Mouse (Mus musculus) midbrain, postnatal 0 days (tissue): ENCODE measurements around the gene Srgap3. TPM values are rescaled to one million over a fixed set of nuclear protein-coding genes. Genes with fewer than 3 reads are reported as not detected.
A peak's percentile ranks its signal among the peaks of the same experiment; 100 is the strongest.

Experiments
- ATAC-seq: fragments of 200-750 bp; cut with Nextera tagmentation; 2 replicates; pipeline ENCODE4 v1.8.0; 2017; ENCODE audit warnings: moderate number of reproducible peaks, mild to moderate bottlenecking, moderate TSS enrichment, moderate library complexity; ENCODE audit not compliant: low FRiP score
- DNase-seq: peaks from one replicate; pipeline ENCODE4 v3.0.0-alpha.2; 2015; ENCODE audit warnings: low spot score
- H3K27ac ChIP-seq: fragments of 300-500 bp; sonication (generic); 2 replicates; pipeline ENCODE4 v1.5.1; 2014; ENCODE audit warnings: low read depth, mild to moderate bottlenecking, low read length, mixed read lengths
- H3K27me3 ChIP-seq: fragments of 300-500 bp; sonication (generic); 2 replicates; pipeline ENCODE4 v1.6.1; 2014; ENCODE audit warnings: low read length, control low read depth, mixed read lengths; ENCODE audit not compliant: insufficient read depth
- H3K36me3 ChIP-seq: fragments of 300-500 bp; sonication (generic); 2 replicates; pipeline ENCODE4 v1.6.1; 2014; ENCODE audit warnings: low read length, control low read depth, mixed read lengths; ENCODE audit not compliant: insufficient read depth
- H3K4me1 ChIP-seq: fragments of 300-500 bp; sonication (generic); 2 replicates; pipeline ENCODE4 v1.6.1; 2014; ENCODE audit warnings: mild to moderate bottlenecking, control low read depth, antibody characterized with exemption, low read length, mixed read lengths; ENCODE audit not compliant: insufficient read depth
- H3K4me2 ChIP-seq: fragments of 300-500 bp; sonication (generic); 2 replicates; pipeline ENCODE4 v1.6.1; 2014; ENCODE audit warnings: low read depth, mild to moderate bottlenecking, low read length, mixed read lengths; ENCODE audit not compliant: poor library complexity, severe bottlenecking
- H3K4me3 ChIP-seq: fragments of 300-500 bp; sonication (generic); 2 replicates; pipeline ENCODE4 v1.5.1; 2014; ENCODE audit warnings: low read depth, mild to moderate bottlenecking, low read length, moderate library complexity
- H3K9ac ChIP-seq: fragments of 300-500 bp; sonication (generic); replicated peaks from 2 replicates; pipeline ENCODE4 v1.6.1; 2014; ENCODE audit warnings: mild to moderate bottlenecking, low read length, moderate library complexity, mixed read lengths; ENCODE audit not compliant: poor library complexity, severe bottlenecking
- H3K9me3 ChIP-seq: fragments of 300-500 bp; sonication (generic); 2 replicates; pipeline ENCODE4 v1.6.1; 2016; ENCODE audit warnings: low read length, control low read depth
- CTCF ChIP-seq: IDR thresholded peaks from 2 replicates; pipeline ENCODE4 v1.5.1; 2016; ENCODE audit warnings: antibody characterized with exemption, mild to moderate bottlenecking
- WGBS: fragments of 180-500 bp; shearing (Covaris S2); extraction: QIAGEN DNeasy Blood & Tissue Kit; methylation state at CpG from one replicate; pipeline ENCODE4 v1.1.7; 2014; 5-methylcytosine and 5-hydroxymethylcytosine counted together
- polyA plus RNA-seq: library from polyadenylated mRNA; unstranded; fragments of >200 nt; fragmentation: Nextera tagmentation; extraction: Ambion mirVana; gene quantifications from 2 replicates; pipeline ENCODE4 v1.2.1, GENCODE M21; 2015
- total RNA-seq: library from RNA; depleted of rRNA; stranded (reverse); fragments of >200 nt; gene quantifications from 2 replicates; pipeline ENCODE4 v1.2.3, GENCODE M21; 2014; rRNA removed

Srgap3 gene
- total RNA-seq, result 58.6 and 77.6 TPM in 2 replicates
- 20.9 and 29.8 TPM in 2 replicates for polyA plus RNA-seq

- peak; percentile 94 for DNase-seq
- no peaks in the 10 kb centered on the region for H3K9me3 ChIP-seq
Observed at GRCm38 (mm10) chr6:112946895-112947436, at the start of gene Srgap3. Gene Srgap3, minus strand, starts transcription at chr6:112947266.

DNA sequence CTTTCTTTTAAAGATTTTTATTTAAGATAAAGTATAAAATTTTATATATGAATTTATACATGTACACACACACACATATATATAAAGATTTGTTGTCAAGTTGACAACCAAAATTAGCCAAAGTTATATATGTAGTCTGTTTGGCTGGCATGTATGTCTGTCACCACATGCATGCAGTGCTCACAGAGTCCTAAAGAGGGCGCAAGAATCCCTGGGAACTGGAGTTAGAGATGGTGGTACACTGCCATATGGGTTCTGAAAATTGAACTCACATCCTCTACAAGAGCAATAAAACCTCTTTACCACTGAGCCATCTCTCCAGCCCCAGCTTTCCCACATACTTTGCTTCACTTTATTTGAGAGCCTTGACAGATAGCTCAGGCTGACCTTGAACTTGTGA, 48.6 kb upstream of the Srgap3 start:
- no peak for DNase-seq
- no peak for TF ChIP-seq CTCF
- no peak for ATAC-seq
- Histone ChIP-seq H3K4me1 (0 out of 2 replicates have a peak, but pooled peaks cover 3% of the 10 kb centered on the region), H3K27ac (no peak overlapping the region), H3K36me3 (no peaks in the 10 kb centered on the region), H3K4me2 (no peak overlapping the region), H3K27me3 (no peaks in the 10 kb centered on the region), H3K9ac (no peak overlapping the region), H3K4me3 (no peak overlapping the region), H3K9me3 (no peaks in the 10 kb centered on the region)
- WGBS, result 53% methylated on average over 1 of the region's 1 CpGs

More at GRCm38 (mm10) chr6:112946895-112947436, at the start of gene Srgap3:
- peak within 1 kb of the TSS; percentile 80 for H3K9ac ChIP-seq
- peak within 1 kb of the TSS; percentile 96 for H3K27ac ChIP-seq
- H3K4me3 ChIP-seq, result peak within 1 kb of the TSS; percentile 85
- H3K36me3 ChIP-seq, result no peaks in the 10 kb centered on the region
- TF ChIP-seq CTCF, result peak; percentile 47
- no peaks in the 10 kb centered on the region for H3K27me3 ChIP-seq
- peak; percentile 94 for ATAC-seq
- 1% methylated on average over 31 of the region's 31 CpGs for WGBS
- peaks cover 15% of the 10 kb centered on the region for H3K4me1 ChIP-seq
- H3K4me2 ChIP-seq, result peak within 1 kb of the TSS; percentile 74

- 22% methylated on average over 1 of the region's 1 CpGs for WGBS
- H3K27me3 ChIP-seq, result no peaks in the 10 kb centered on the region
- peaks cover 3% of the 10 kb centered on the region; the same call in 1 of the 2 replicates for H3K4me1 ChIP-seq
- no peak overlapping the region for H3K9ac ChIP-seq
- DNase-seq (peak; percentile 64), ATAC-seq (0 out of 2 replicates have a peak, but pooled peaks have one; percentile 63)
- TF ChIP-seq CTCF, result no peak
- no peaks in the 10 kb centered on the region for H3K9me3 ChIP-seq
- H3K27ac ChIP-seq, result no peak overlapping the region
- H3K4me3 ChIP-seq, result no peak overlapping the region
- H3K4me2 ChIP-seq, result no peak overlapping the region
- no peaks in the 10 kb centered on the region for H3K36me3 ChIP-seq
Observed at GRCm38 (mm10) chr6:112990119-112990518, 43.1 kb upstream of the Srgap3 start.

DNA sequence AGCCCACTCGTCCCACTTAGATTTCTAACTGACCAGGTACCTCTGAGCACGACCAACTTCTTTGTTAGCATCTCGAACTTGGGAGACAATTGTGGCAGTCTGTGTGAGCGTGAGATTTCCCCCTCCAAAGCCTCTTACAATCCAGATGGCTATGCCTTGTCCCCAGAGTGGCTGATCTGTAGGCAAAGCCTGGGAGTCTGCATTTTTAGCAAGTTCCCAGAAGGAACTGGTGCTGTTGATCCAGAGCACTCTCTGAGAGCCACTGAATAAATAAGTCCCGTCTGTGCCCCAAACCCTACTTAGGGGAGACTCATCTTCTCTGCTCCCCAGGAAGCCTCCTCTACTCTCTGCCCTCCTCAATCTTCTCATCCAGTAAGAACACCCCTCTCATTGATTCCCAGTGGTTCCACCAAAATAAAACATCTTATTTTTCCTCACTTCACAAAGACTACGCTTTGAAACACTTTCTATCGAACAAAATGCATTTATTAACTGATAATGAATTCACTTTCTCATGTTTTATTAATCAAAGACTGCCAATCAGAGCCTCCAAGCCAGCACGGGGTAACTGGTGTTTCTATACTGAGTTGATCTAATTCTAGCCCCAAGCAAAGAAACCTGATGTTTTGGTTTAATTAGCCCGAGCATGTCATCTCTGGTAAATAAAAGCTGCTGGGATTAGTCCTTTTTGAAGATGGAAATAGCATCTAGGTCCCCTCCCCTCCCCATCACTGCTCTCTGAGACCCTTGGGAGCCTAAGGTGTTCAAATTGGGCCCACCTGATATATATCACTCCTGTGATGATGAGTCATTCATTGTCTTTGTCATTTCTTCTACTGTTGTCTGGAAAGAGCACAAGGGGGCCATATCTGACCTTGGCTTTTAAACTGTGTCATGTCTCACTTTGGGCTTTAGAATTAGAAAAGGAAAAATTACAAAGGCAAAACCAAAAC, 38.6 kb upstream of the Srgap3 start:
- WGBS, result 17% methylated on average over 9 of the region's 9 CpGs
- no peaks in the 10 kb centered on the region for H3K9me3 ChIP-seq
- no peaks in the 10 kb centered on the region for H3K36me3 ChIP-seq
- H3K4me3 ChIP-seq, result no peak overlapping the region
- no peaks in the 10 kb centered on the region for H3K27me3 ChIP-seq
- DNase-seq (no peak), ATAC-seq (0 out of 2 replicates have a peak, but pooled peaks have one; percentile 44)
- no peak overlapping the region for H3K27ac ChIP-seq
- H3K4me1 ChIP-seq, result peaks cover 6% of the 10 kb centered on the region; the same call in 1 of the 2 replicates
- H3K9ac ChIP-seq, result no peak overlapping the region
- no peak for TF ChIP-seq CTCF
- H3K4me2 ChIP-seq, result no peak overlapping the region

DNA sequence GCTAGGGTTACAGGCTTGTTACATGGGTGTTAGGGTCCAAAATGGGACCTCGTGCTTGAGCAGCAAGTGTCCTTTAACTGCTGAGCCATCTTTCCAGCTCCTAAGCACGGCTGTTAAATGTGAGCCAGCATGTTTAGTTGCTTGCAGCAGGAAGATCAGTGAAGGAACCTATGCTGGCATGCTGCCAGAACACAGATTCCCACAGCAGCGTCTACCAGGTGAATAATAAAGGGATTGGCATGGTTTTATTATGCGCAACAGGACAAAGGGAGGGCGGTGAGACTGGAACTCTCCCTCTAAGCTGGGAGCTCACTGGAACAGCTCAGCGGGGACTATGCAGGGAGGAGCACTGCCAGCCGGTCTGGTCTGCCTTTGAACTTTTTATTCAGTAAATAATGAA, 35.2 kb upstream of the Srgap3 start:
- H3K4me2 ChIP-seq, result no peak overlapping the region
- H3K27ac ChIP-seq, result no peak overlapping the region
- WGBS, result 5% methylated on average over 7 of the region's 7 CpGs
- H3K36me3 ChIP-seq, result no peaks in the 10 kb centered on the region
- no peak for TF ChIP-seq CTCF
- no peak overlapping the region for H3K9ac ChIP-seq
- no peaks in the 10 kb centered on the region for H3K9me3 ChIP-seq
- H3K4me1 ChIP-seq, result peaks cover 6% of the 10 kb centered on the region; the same call in 1 of the 2 replicates
- peak; percentile 67 for DNase-seq
- ATAC-seq, result peak; percentile 34; the same call in 1 of the 2 replicates
- no peaks in the 10 kb centered on the region for H3K27me3 ChIP-seq
- no peak overlapping the region for H3K4me3 ChIP-seq

DNA sequence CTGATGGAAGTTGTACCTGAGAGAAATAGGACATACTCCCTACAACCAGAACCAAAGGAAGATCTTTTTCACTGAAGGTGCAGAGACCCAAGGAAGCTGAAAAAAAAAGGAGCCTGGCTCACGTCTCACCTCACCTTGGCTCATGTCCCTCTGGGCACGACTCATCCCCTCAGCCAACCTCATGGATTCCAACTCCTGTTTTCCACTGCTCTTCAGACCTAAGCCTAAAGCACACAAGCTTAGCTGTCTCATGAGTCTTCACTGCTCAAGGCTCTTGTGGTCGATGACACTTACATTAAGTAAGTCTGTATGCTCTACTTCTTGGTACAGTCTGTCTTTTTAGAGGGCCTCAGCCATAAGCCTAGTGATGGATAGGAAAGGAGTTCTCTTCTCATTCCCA, 31.9 kb upstream of the Srgap3 start:
- WGBS, result 91% methylated on average over 3 of the region's 3 CpGs
- ATAC-seq (no peak), DNase-seq (no peak)
- H3K27me3 ChIP-seq, result no peaks in the 10 kb centered on the region
- no peak overlapping the region for H3K27ac ChIP-seq
- H3K9me3 ChIP-seq, result no peaks in the 10 kb centered on the region
- no peak overlapping the region for H3K9ac ChIP-seq
- no peak for TF ChIP-seq CTCF
- no peak overlapping the region for H3K4me3 ChIP-seq
- H3K4me2 ChIP-seq, result no peak overlapping the region
- no peaks in the 10 kb centered on the region for H3K36me3 ChIP-seq
- H3K4me1 ChIP-seq, result peaks cover 8% of the 10 kb centered on the region; the same call in 1 of the 2 replicates
